ENCODE assay signal across 16 mouse cellular contexts in the genomic region with DNA sequence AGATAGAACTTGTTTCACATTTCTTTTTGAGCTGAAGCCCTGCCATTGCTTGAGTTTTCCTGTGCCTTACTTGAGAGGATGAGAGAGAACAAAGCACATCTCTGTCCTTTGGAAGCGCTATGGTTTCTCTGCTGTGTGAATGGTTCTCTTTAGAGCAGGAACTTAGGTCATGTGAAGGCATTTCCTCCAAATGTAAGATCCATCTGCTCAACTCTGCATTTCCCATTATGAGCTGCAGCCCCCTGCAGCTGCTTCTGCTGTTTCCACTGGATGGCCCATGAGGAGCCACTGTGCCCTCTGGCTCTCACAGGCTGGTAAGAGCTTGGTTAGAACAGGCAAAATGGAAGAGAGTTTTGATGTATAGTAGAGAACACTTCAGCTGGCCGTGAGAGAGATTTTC.
DNase-seq lines count a peak whose midpoint lies in the region; ATAC-seq and TF ChIP-seq lines count a peak whose summit lies in the region.
"Had no signal": no experiment of that assay in that cellular context is flagged by ENCODE, and none has a peak within 500 bp of the region (broad histone marks: within the 10 kb centered on the region; RNA-seq: fewer than 3 reads in every experiment).

No protein-coding gene starts in this region.

- H3K9ac ChIP-seq in heart, embryonic 11.5 days (ENCODE audit: low read depth, low read length): no peak overlapping the region
- no peak overlapping the region for H3K9ac ChIP-seq in midbrain, postnatal 0 days (replicated peaks; ENCODE audit: low read length, poor library complexity, severe bottlenecking)
- no peak overlapping the region for H3K9ac ChIP-seq in midbrain, embryonic 15.5 days
- H3K9ac ChIP-seq: neural tube, embryonic 15.5 days had no signal

- H3K36me3 ChIP-seq in heart, embryonic 11.5 days (ENCODE audit: control insufficient read depth, insufficient read depth, low read length): no peaks in the 10 kb centered on the region
- no peaks in the 10 kb centered on the region for H3K36me3 ChIP-seq in midbrain, postnatal 0 days (ENCODE audit: insufficient read depth, low read length)
- H3K36me3 ChIP-seq in midbrain, embryonic 15.5 days (replicated peaks): no peaks in the 10 kb centered on the region
- H3K36me3 ChIP-seq: hindbrain, embryonic 10.5 days; neural tube, embryonic 15.5 days had no signal

- DNase-seq in heart, adult 11 months: peak; percentile 94
- peak; percentile 8 for DNase-seq in midbrain, postnatal 0 days (ENCODE audit: low spot score)
- DNase-seq in heart, postnatal 10 days: peak; percentile 16 to 18
- DNase-seq in layer of hippocampus, postnatal 10 days (ENCODE audit: low spot score in 2 of 2): no peak
- DNase-seq in lung, adult 2 months: no peak
- DNase-seq in spleen, postnatal 36 days (ENCODE audit: low spot score in 2 of 2): no peak
- DNase-seq: cerebellum, postnatal 36 days; gastrocnemius, postnatal 10 days; liver; lung, postnatal 14 days had no signal

- no peak for ATAC-seq in heart, embryonic 11.5 days (replicated peaks; ENCODE audit: insufficient number of reproducible peaks, low FRiP score, low TSS enrichment)
- ATAC-seq in midbrain, postnatal 0 days (ENCODE audit: low FRiP score): no peak
- ATAC-seq in midbrain, embryonic 15.5 days (replicated peaks): no peak
- ATAC-seq: forebrain, embryonic 16.5 days; intestine, postnatal 0 days had no signal

- no peaks in the 10 kb centered on the region for H3K27me3 ChIP-seq in heart, embryonic 11.5 days (ENCODE audit: control insufficient read depth, insufficient read depth, low read length)
- no peaks in the 10 kb centered on the region for H3K27me3 ChIP-seq in midbrain, postnatal 0 days (ENCODE audit: insufficient read depth, low read length)
- no peaks in the 10 kb centered on the region for H3K27me3 ChIP-seq in midbrain, embryonic 15.5 days (replicated peaks)
- H3K27me3 ChIP-seq: neural tube, embryonic 15.5 days had no signal

- H3K4me2 ChIP-seq in heart, embryonic 11.5 days: no peak overlapping the region
- H3K4me2 ChIP-seq in midbrain, postnatal 0 days (ENCODE audit: low read depth, low read length, poor library complexity, severe bottlenecking): no peak overlapping the region
- no peak overlapping the region for H3K4me2 ChIP-seq in midbrain, embryonic 15.5 days
- H3K4me2 ChIP-seq: neural tube, embryonic 15.5 days had no signal

- 69% methylated on average over 2 of the region's 2 CpGs for WGBS in heart, embryonic 11.5 days (ENCODE audit: insufficient replicate concordance)
- 71% methylated on average over 2 of the region's 2 CpGs for WGBS in midbrain, postnatal 0 days
- 89% methylated on average over 2 of the region's 2 CpGs for WGBS in midbrain, embryonic 15.5 days
- WGBS in lung, adult 2 months: 54% methylated on average over 2 of the region's 2 CpGs

- intact Hi-C loops in heart, postnatal 10 days (cut with DNase I): no loop called here

- no peak overlapping the region for H3K27ac ChIP-seq in heart, embryonic 11.5 days (ENCODE audit: low read depth, low read length)
- no peak overlapping the region for H3K27ac ChIP-seq in midbrain, postnatal 0 days (ENCODE audit: low read depth, low read length)
- H3K27ac ChIP-seq in midbrain, embryonic 15.5 days: no peak overlapping the region
- H3K27ac ChIP-seq: hindbrain, embryonic 10.5 days; neural tube, embryonic 15.5 days had no signal

- H3K9me3 ChIP-seq in heart, embryonic 11.5 days (replicated peaks; ENCODE audit: control insufficient read depth, low read length): no peaks in the 10 kb centered on the region
- H3K9me3 ChIP-seq in midbrain, postnatal 0 days (ENCODE audit: low read length): no peaks in the 10 kb centered on the region
- no peaks in the 10 kb centered on the region for H3K9me3 ChIP-seq in midbrain, embryonic 15.5 days
- H3K9me3 ChIP-seq: hindbrain, embryonic 10.5 days; neural tube, embryonic 15.5 days had no signal

- no peaks in the 10 kb centered on the region for H3K4me1 ChIP-seq in heart, embryonic 11.5 days (ENCODE audit: control insufficient read depth, insufficient read depth, low read length)
- H3K4me1 ChIP-seq in midbrain, postnatal 0 days (ENCODE audit: insufficient read depth, low read length): no peaks in the 10 kb centered on the region
- no peaks in the 10 kb centered on the region for H3K4me1 ChIP-seq in midbrain, embryonic 15.5 days
- H3K4me1 ChIP-seq in lung, adult 2 months (ENCODE audit: control insufficient read depth, insufficient read depth, low read length): no peaks in the 10 kb centered on the region
- H3K4me1 ChIP-seq: hindbrain, embryonic 10.5 days; neural tube, embryonic 15.5 days had no signal

- TF ChIP-seq POLR2A in lung, adult 2 months (IDR thresholded peaks at IDR 0.05; ENCODE audit: borderline replicate concordance, extremely low read depth, low read depth, low read length): no peak

- TF ChIP-seq CTCF in midbrain, postnatal 0 days (IDR thresholded peaks at IDR 0.05): no peak
- no peak for TF ChIP-seq CTCF in lung, adult 2 months (IDR thresholded peaks at IDR 0.05; ENCODE audit: insufficient read depth, low read length)

- H3K4me3 ChIP-seq in heart, embryonic 11.5 days (ENCODE audit: low read depth, low read length): no peak overlapping the region
- no peak overlapping the region for H3K4me3 ChIP-seq in midbrain, postnatal 0 days (ENCODE audit: low read depth, low read length)
- no peak overlapping the region for H3K4me3 ChIP-seq in midbrain, embryonic 15.5 days
- no peak overlapping the region for H3K4me3 ChIP-seq in lung, adult 2 months (replicated peaks; ENCODE audit: extremely low read depth, low read depth, low read length)
- H3K4me3 ChIP-seq: hindbrain, embryonic 10.5 days; neural tube, embryonic 15.5 days had no signal

Comparison
In these comparisons a context has a peak if more than half of its experiments do, and no peak if none do; other contexts are left out.
1. DNase-seq: peak in heart, adult 11 months (single experiment), midbrain, postnatal 0 days (single experiment) and heart, postnatal 10 days (2 of 2); none in layer of hippocampus, postnatal 10 days (0 of 2), lung, adult 2 months (single experiment) and spleen, postnatal 36 days (0 of 2).